Mouse (Mus musculus) embryonic facial prominence, embryonic 13.5 days (tissue): ENCODE data around the gene Gm5414. TPM values are rescaled to one million over a fixed set of nuclear protein-coding genes. Genes with fewer than 3 reads are reported as not detected.

Experiments used
- ATAC-seq: fragments of 200-750 bp; cut with Nextera tagmentation; 2 replicates; pipeline ENCODE4 v1.8.0; 2017; ENCODE audit warnings: low read depth; ENCODE audit not compliant: insufficient number of reproducible peaks, insufficient read depth, low FRiP score, low TSS enrichment
- H3K27ac ChIP-seq: fragments of 300-500 bp; sonication (generic); 2 replicates; pipeline ENCODE4 v1.5.1; 2015; ENCODE audit warnings: moderate library complexity, mild to moderate bottlenecking, inconsistent platforms
- H3K27me3 ChIP-seq: fragments of 300-500 bp; sonication (generic); 2 replicates; pipeline ENCODE4 v1.6.1; 2015; ENCODE audit warnings: mild to moderate bottlenecking, inconsistent platforms
- H3K36me3 ChIP-seq: fragments of 300-500 bp; sonication (generic); 2 replicates; pipeline ENCODE4 v1.6.1; 2015; ENCODE audit warnings: mild to moderate bottlenecking, inconsistent platforms
- H3K4me1 ChIP-seq: fragments of 300-500 bp; sonication (generic); 2 replicates; pipeline ENCODE4 v1.6.1; 2015; ENCODE audit warnings: inconsistent platforms
- H3K4me2 ChIP-seq: fragments of 300-500 bp; sonication (generic); 2 replicates; pipeline ENCODE4 v1.6.1; 2015; ENCODE audit warnings: moderate library complexity, mild to moderate bottlenecking, inconsistent platforms
- H3K4me3 ChIP-seq: fragments of 300-500 bp; sonication (generic); 2 replicates; pipeline ENCODE4 v1.5.1; 2015; ENCODE audit warnings: mild to moderate bottlenecking, inconsistent platforms
- H3K9ac ChIP-seq: fragments of 300-500 bp; sonication (generic); 2 replicates; pipeline ENCODE4 v1.6.1; 2015; ENCODE audit warnings: mild to moderate bottlenecking, inconsistent platforms
- H3K9me3 ChIP-seq: fragments of 300-500 bp; sonication (generic); 2 replicates; pipeline ENCODE4 v1.6.1; 2016; ENCODE audit warnings: inconsistent platforms
- WGBS: fragments of 180-500 bp; shearing (Covaris S2); methylation state at CpG from one replicate; pipeline ENCODE4 v1.1.7; 2015; ENCODE audit warnings: mixed read lengths; 5-methylcytosine and 5-hydroxymethylcytosine counted together
- polyA plus RNA-seq: library from polyadenylated mRNA; unstranded; fragments of >200 nt; fragmentation: Nextera tagmentation; extraction: Ambion mirVana; gene quantifications from 2 replicates; pipeline ENCODE4 v1.2.1, GENCODE M21; 2015

The Gm5414 gene
- polyA plus RNA-seq, result not detected in 2 replicates

DNA sequence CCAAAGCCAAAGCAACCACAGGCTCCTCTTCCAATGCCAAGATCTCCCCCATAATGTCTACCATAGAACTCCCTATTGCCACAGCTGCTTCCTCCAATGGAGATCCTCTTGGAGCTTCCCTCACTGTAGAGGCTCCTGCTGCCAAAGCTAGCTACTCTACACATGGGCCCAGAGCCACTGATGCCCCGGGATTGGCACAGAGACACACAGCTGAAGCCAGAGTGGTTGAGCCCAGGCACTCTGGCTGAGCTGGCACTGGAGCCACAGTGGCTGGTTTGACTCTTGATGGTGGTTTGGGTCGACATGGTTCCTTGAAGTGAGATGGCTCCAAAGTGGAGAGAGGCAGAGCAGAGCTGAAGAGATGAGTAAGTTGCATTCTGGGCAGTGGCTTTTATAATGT lies at the start of gene Gm5414:
Gene Gm5414, minus strand, starts transcription at position 305 of the 400 bp plus-strand sequence.
- no peak within 1 kb of the TSS for H3K9ac ChIP-seq
- no peak within 1 kb of the TSS for H3K4me2 ChIP-seq
- no peaks in the 10 kb centered on the region for H3K36me3 ChIP-seq
- H3K4me1 ChIP-seq, result no peaks in the 10 kb centered on the region
- H3K27ac ChIP-seq, result no peak within 1 kb of the TSS
- WGBS, result 75% methylated on average over 2 of the region's 2 CpGs
- no peaks in the 10 kb centered on the region for H3K27me3 ChIP-seq
- H3K4me3 ChIP-seq, result no peak within 1 kb of the TSS
- no peaks in the 10 kb centered on the region for H3K9me3 ChIP-seq
- no peak for ATAC-seq

DNA sequence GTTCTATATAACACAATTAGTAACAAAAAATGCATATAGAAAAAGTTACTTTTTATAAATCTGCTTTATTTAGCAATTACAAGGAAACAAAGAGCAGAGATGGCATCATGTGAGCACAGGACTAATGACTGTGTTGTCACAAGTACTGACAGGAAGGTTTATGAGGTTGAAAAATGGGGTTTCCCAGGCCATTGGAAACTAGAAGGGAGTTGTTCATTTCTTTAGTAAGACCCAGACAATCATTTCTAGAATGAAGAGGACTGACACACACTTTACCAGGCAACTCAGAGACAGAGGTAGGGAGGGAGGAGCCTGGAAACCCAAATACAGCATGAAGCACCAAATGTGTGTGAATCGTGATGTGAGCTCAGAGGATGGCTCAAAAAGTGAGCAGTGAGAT lies 48.0 kb upstream of the Gm5414 start:
- H3K4me2 ChIP-seq, result no peak overlapping the region
- WGBS, result 81% methylated on average over 1 of the region's 1 CpGs

DNA sequence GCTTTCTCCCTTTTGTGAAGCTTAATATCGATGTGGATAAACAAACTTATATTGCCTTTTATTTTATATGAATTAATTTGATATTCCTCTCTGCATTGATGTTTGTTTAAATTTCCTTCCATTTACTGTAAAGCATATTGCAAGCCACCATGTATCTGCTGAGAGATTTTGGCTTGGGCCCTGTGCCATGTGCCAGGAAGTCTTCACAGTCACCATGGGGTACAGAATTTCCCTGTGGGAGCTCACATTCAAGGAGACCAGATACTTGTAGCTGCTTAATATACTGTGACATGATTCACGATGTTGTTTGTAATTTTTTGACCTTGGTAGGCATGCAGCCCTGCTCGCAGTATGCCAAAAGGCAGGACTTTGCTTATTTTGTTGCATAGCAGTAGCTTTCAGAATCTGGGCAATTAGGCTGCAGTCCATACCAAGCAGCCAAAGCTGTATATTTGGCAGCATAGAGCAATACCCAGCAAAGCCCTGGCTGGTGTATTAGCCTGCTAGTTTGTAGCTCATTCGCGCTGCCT lies 24.8 kb upstream of the Gm5414 start:
- H3K9ac ChIP-seq, result no peak overlapping the region
- H3K4me1 ChIP-seq, result no peaks in the 10 kb centered on the region
- no peaks in the 10 kb centered on the region for H3K27me3 ChIP-seq
- no peaks in the 10 kb centered on the region for H3K9me3 ChIP-seq
- ATAC-seq, result no peak
- no peak overlapping the region for H3K27ac ChIP-seq
- no peak overlapping the region for H3K4me3 ChIP-seq
- H3K36me3 ChIP-seq, result no peaks in the 10 kb centered on the region
- WGBS, result 93% methylated on average over 5 of the region's 5 CpGs
- H3K4me2 ChIP-seq, result no peak overlapping the region

More for the DNA sequence above, 48.0 kb upstream of the Gm5414 start:
- Histone ChIP-seq H3K36me3 (no peaks in the 10 kb centered on the region), H3K27ac (no peak overlapping the region), H3K27me3 (no peaks in the 10 kb centered on the region), H3K4me3 (no peak overlapping the region), H3K9ac (no peak overlapping the region), H3K9me3 (no peaks in the 10 kb centered on the region), H3K4me1 (no peaks in the 10 kb centered on the region)
- no peak for ATAC-seq

DNA sequence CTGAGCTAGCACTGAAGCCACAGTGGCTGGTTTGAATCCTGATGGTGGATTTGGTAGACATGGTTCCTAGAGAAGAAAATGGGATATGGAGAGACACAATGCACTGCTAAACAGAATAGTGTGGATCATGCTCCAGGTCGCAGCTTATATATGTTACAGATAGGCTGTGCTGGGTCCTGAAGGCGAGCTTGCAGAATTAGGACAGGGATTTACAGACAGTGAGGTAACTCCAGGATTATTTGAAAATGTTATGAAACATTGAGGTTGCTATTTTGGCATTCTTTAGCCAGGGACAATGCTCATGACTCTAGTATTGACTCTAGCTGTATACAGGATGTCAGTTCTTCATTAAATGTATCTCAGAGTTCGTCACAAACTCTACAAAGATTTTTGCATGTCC lies 19.3 kb upstream of the Gm5414 start, which contains the start of gene Gm5478:
Gene Gm5478, minus strand, starts transcription at position 101 of the 400 bp plus-strand sequence.
- H3K9me3 ChIP-seq, result no peaks in the 10 kb centered on the region
- no peaks in the 10 kb centered on the region for H3K36me3 ChIP-seq
- no peak within 1 kb of the TSS for H3K4me2 ChIP-seq
- H3K4me1 ChIP-seq, result no peaks in the 10 kb centered on the region
- H3K27me3 ChIP-seq, result no peaks in the 10 kb centered on the region
- no peak within 1 kb of the TSS for H3K27ac ChIP-seq
- no peak within 1 kb of the TSS for H3K4me3 ChIP-seq
- no peak for ATAC-seq
- H3K9ac ChIP-seq, result no peak within 1 kb of the TSS
- WGBS, result 70% methylated on average over 3 of the region's 3 CpGs

DNA sequence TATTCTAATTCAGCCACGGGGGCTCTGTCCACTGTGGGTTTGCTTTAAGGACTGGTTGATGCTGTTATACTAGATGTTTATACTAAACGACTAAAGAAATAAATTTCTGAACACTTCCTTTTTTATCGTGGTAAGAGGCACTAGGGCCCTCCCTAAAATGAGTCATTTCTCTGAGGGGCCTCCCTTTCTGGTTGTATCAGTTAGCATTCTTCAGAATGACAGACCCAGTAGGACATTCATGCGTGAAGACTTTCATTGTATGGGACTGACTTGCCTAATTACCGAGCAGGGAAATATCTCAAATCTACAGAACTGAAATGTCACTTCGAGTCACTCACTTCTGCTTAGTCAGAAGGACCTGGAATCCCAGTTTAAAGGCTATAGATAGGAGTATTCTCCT lies 28.9 kb downstream of the Gm5414 start:
- no peak for ATAC-seq
- H3K9me3 ChIP-seq, result no peaks in the 10 kb centered on the region
- no peak overlapping the region for H3K27ac ChIP-seq
- H3K36me3 ChIP-seq, result no peaks in the 10 kb centered on the region
- no peak overlapping the region for H3K4me2 ChIP-seq
- no peaks in the 10 kb centered on the region for H3K27me3 ChIP-seq
- 65% methylated on average over 6 of the region's 6 CpGs for WGBS
- no peak overlapping the region for H3K9ac ChIP-seq
- no peaks in the 10 kb centered on the region for H3K4me1 ChIP-seq
- H3K4me3 ChIP-seq, result no peak overlapping the region

DNA sequence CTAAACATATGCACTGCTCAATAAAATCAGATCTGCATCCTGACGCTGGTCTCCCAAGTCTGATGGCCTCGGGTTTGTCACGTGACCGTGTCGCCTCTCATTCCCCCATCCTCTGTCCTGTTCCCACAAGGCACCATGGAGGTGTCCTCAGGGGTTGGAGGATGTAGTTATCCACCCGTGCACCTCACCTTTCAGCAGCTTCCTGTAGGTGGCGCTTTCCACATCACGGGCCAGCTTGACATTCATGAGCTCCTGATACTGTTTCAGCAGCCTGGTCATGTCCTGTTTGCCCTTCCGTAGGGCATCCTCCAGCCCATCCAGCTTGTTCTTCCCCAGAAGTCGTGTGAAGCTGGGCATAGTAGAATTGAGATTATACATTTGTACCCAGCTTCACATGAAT lies 39.8 kb downstream of the Gm5414 start:
- H3K36me3 ChIP-seq, result no peaks in the 10 kb centered on the region
- H3K27me3 ChIP-seq, result no peaks in the 10 kb centered on the region
- WGBS, result 82% methylated on average over 10 of the region's 10 CpGs
- H3K9me3 ChIP-seq, result no peaks in the 10 kb centered on the region
- no peak overlapping the region for H3K4me2 ChIP-seq
- no peaks in the 10 kb centered on the region for H3K4me1 ChIP-seq
- H3K27ac ChIP-seq, result no peak overlapping the region
- ATAC-seq, result no peak
- H3K9ac ChIP-seq, result no peak overlapping the region
- no peak overlapping the region for H3K4me3 ChIP-seq

DNA sequence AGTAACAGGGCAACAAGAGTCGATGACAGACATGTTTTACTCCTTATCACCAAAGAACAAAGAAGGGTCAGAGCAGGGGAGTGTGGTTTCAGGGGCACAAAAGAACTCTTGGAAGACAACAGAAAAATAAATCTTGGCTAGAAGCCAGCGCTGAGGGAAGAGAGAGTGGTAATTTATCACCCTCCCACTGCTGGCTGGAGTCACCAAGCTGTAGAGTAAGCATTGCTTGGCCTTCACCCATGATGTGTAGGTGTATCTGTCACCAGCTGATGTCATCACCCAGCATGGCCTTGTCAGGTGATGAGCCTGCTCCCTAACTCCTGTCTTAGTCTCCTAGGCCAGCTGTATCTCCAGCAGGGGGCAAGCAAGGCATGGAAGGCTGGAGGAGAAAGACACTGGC lies 43.5 kb downstream of the Gm5414 start:
- H3K4me1 ChIP-seq, result no peaks in the 10 kb centered on the region
- H3K27ac ChIP-seq, result no peak overlapping the region
- ATAC-seq, result no peak
- no peaks in the 10 kb centered on the region for H3K27me3 ChIP-seq
- 64% methylated on average over 2 of the region's 2 CpGs for WGBS
- no peaks in the 10 kb centered on the region for H3K9me3 ChIP-seq
- H3K4me2 ChIP-seq, result no peak overlapping the region
- H3K4me3 ChIP-seq, result no peak overlapping the region
- no peak overlapping the region for H3K9ac ChIP-seq
- no peaks in the 10 kb centered on the region for H3K36me3 ChIP-seq

DNA sequence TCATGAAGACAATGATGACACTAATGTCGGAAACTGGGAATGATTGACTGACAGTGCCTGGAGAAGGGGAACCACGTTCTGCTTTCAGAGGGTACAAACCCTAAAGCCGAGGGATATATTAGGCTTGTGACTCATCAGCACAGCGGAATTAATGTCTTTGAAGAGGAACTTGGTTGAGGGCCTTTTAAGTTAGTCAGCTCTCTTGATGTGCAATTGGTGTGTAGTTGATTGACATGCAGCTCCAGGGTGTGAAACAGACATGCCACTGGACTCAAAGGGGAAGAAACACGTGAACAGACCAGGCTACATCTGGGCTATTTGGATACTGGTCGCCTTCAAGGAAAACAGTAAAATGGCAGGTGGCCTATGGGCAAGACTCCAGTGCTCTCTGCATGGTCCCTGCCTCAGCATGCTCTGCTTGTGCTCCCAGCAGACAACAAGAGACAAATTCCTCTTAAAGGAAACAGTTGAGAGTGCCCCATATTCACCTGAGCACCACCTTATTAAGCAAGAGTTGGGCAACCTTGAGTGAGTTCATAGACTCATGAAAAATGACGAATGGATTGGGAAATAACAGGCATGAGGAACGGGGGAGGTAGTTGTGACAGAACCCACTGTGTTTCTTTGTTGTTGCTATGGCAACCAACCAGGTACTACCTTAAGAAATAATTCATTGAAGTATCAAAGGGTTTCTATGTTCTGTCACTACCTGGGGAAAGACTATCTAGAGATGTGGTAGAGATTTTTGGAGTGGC lies 44.6 kb downstream of the Gm5414 start:
- H3K27me3 ChIP-seq, result no peaks in the 10 kb centered on the region
- no peaks in the 10 kb centered on the region for H3K36me3 ChIP-seq
- H3K9me3 ChIP-seq, result no peaks in the 10 kb centered on the region
- no peak overlapping the region for H3K9ac ChIP-seq
- H3K4me3 ChIP-seq, result no peak overlapping the region
- 72% methylated on average over 8 of the region's 8 CpGs for WGBS
- H3K4me1 ChIP-seq, result no peaks in the 10 kb centered on the region
- H3K4me2 ChIP-seq, result no peak overlapping the region
- no peak overlapping the region for H3K27ac ChIP-seq
- no peak for ATAC-seq

DNA sequence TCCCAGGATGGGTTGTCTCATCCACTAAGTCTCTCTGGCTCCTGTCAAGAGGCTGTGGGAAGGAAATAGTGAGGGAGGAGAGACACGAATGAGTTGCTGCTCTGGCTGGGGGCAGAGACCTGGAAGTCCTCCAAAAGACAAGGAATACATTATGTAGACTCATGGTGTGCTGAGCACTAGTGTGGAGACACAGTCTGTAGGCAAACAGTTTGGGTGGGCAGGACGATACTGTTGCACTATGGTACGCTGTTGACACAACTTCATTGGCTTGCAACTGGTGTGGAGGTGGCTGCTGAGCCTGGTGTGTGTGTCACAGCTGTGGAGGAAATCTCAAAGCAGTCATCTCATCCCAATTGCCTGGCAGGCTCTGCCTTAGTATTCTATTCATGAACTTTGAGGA lies 46.3 kb downstream of the Gm5414 start:
- Histone ChIP-seq H3K9ac (no peak overlapping the region), H3K9me3 (no peaks in the 10 kb centered on the region), H3K4me2 (no peak overlapping the region), H3K36me3 (no peaks in the 10 kb centered on the region), H3K4me1 (no peaks in the 10 kb centered on the region), H3K27me3 (no peaks in the 10 kb centered on the region), H3K4me3 (no peak overlapping the region), H3K27ac (no peak overlapping the region)
- 81% methylated on average over 3 of the region's 3 CpGs for WGBS
- no peak for ATAC-seq

DNA sequence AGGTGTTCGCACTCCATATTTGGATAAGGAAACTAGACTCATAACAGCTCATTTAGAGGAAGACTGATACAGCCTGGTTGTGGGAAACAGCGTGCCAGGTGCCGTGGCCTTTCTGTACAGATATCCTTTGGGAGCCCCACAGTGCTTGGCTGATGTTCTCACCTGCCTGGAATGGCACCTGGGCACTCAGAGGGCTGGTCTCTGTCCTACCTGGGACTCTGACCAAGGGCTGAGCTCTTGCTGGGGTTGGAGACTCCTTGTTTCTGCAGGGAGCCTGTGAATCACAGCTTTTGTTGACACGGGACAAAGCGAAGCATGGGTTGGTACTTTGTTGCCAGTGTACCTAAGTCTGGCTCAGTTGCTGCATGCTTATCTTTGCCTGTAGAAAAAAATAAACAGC lies 52.5 kb downstream of the Gm5414 start:
- no peaks in the 10 kb centered on the region for H3K27me3 ChIP-seq
- H3K4me1 ChIP-seq, result peaks cover 13% of the 10 kb centered on the region
- H3K4me2 ChIP-seq, result no peak overlapping the region
- 85% methylated on average over 5 of the region's 5 CpGs for WGBS
- ATAC-seq, result no peak
- H3K4me3 ChIP-seq, result no peak overlapping the region
- H3K27ac ChIP-seq, result no peak overlapping the region
- no peak overlapping the region for H3K9ac ChIP-seq
- no peaks in the 10 kb centered on the region for H3K36me3 ChIP-seq
- no peaks in the 10 kb centered on the region for H3K9me3 ChIP-seq
